Mouse (Mus musculus): ENCODE results near the gene Trmt112. TPM values are rescaled to one million over a fixed set of nuclear protein-coding genes. Genes with fewer than 3 reads are reported as not detected.

Gene Trmt112
- polyA plus RNA-seq, 1 experiment from 2014 or later, result 118 TPM

Small RNAs within 50 kb of the gene (microRNA-seq; reads per million reads assigned to microRNA genes)
- 1.3 reads per million for gene Mir6990

Other genes with a start within 250 kb of the Trmt112 start
- 10.6 and 11.1 TPM in 2 replicates for gene Rps6ka4, start 69.1 kb upstream of the Trmt112 start, polyA plus RNA-seq (2014; fragmentation: Nextera tagmentation; extraction: Ambion mirVana)
- gene Ccdc88b, start 51.5 kb upstream of the Trmt112 start, polyA plus RNA-seq (2014; fragmentation: Nextera tagmentation; extraction: Ambion mirVana), result 0.48 and 0.90 TPM in 2 replicates
- 291 and 300 TPM in 2 replicates for gene Prdx5, start 408 bp downstream of the Trmt112 start, polyA plus RNA-seq (2014; fragmentation: Nextera tagmentation; extraction: Ambion mirVana)
- gene Esrra, start 12.1 kb downstream of the Trmt112 start, polyA plus RNA-seq (2014; fragmentation: Nextera tagmentation; extraction: Ambion mirVana), result 6.2 and 7.3 TPM in 2 replicates
- gene Catsperz, start 15.7 kb downstream of the Trmt112 start, polyA plus RNA-seq (2014; fragmentation: Nextera tagmentation; extraction: Ambion mirVana), result 1.7 and 2.3 TPM in 2 replicates
- gene Kcnk4, start 24.8 kb downstream of the Trmt112 start, polyA plus RNA-seq (2014; fragmentation: Nextera tagmentation; extraction: Ambion mirVana), result 8.5 and 10.9 TPM in 2 replicates
- gene Bad, start 32.2 kb downstream of the Trmt112 start, polyA plus RNA-seq (2014; fragmentation: Nextera tagmentation; extraction: Ambion mirVana), result 81.8 and 84.5 TPM in 2 replicates
- gene Gpr137, start 32.8 kb downstream of the Trmt112 start, polyA plus RNA-seq (2014; fragmentation: Nextera tagmentation; extraction: Ambion mirVana), result 60.2 and 68.8 TPM in 2 replicates
- gene Ppp1r14b, start 65.3 kb downstream of the Trmt112 start, polyA plus RNA-seq (2014; fragmentation: Nextera tagmentation; extraction: Ambion mirVana), result 211 and 215 TPM in 2 replicates
- gene Plcb3, start 66.8 kb downstream of the Trmt112 start, polyA plus RNA-seq (2014; fragmentation: Nextera tagmentation; extraction: Ambion mirVana), result 10.6 and 11.4 TPM in 2 replicates
- gene Fkbp2, start 70.8 kb downstream of the Trmt112 start, polyA plus RNA-seq (2014; fragmentation: Nextera tagmentation; extraction: Ambion mirVana), result 99.2 and 101 TPM in 2 replicates
- gene Vegfb, start 78.0 kb downstream of the Trmt112 start, polyA plus RNA-seq (2014; fragmentation: Nextera tagmentation; extraction: Ambion mirVana), result 54.8 and 57.6 TPM in 2 replicates
- gene Dnajc4, start 82.9 kb downstream of the Trmt112 start, polyA plus RNA-seq (2014; fragmentation: Nextera tagmentation; extraction: Ambion mirVana), result 22.8 and 23.7 TPM in 2 replicates
- gene Nudt22, start 86.4 kb downstream of the Trmt112 start, polyA plus RNA-seq (2014; fragmentation: Nextera tagmentation; extraction: Ambion mirVana), result 18.0 and 19.0 TPM in 2 replicates
- 17.8 and 19.8 TPM in 2 replicates for gene Trpt1, start 86.4 kb downstream of the Trmt112 start, polyA plus RNA-seq (2014; fragmentation: Nextera tagmentation; extraction: Ambion mirVana)
- gene Fermt3, start 109.8 kb downstream of the Trmt112 start, polyA plus RNA-seq (2014; fragmentation: Nextera tagmentation; extraction: Ambion mirVana), result 3.1 and 3.8 TPM in 2 replicates
- gene Stip1, start 130.3 kb downstream of the Trmt112 start, polyA plus RNA-seq (2014; fragmentation: Nextera tagmentation; extraction: Ambion mirVana), result 204 and 230 TPM in 2 replicates
- 5.2 and 6.9 TPM in 2 replicates for gene Macrod1, start 147.1 kb downstream of the Trmt112 start, polyA plus RNA-seq (2014; fragmentation: Nextera tagmentation; extraction: Ambion mirVana)
- 8.7 and 9.5 TPM in 2 replicates for gene Flrt1, start 196.0 kb downstream of the Trmt112 start, polyA plus RNA-seq (2014; fragmentation: Nextera tagmentation; extraction: Ambion mirVana)

Data from hindbrain, embryonic 14.5 days (tissue).